1 mouse cellular context compared by ENCODE assay signal in the genomic region with DNA sequence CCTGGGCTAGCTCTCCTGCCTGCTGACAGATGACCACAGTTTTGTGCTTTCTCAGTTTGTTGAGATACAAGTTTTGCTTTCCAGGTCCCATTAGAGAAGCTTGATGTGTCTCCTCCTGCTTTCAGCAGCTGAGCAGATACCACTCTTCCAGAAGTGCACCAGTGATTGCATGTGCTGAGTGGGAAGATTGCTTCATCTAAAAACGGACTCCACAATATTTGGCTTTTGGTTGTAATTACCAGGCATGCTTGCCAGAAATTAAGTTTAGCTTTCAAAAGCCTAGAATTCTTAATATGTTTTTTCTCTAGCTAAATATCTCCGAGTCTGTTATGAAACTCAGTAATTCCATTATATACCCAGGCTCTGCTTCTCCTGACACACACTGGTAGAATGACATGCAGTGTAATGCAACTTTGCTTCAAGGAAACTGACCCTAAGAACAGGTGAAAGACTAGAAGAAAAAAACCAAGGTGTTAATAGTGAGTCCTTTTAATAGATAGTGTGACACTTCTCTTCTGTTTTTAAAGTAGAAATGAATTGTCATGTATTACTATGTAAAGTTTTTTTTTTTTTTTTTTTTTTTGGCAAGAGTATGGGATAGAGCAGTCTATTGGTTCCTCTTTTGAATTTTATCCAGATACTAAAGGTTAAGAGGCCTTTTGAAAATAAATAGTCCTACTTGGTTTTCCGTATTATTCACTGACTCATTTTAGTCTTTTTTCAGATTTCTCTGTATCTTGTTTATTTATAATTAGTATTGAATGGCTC.
TF ChIP-seq lines count a peak whose summit lies in the region.

No protein-coding gene starts in this region.

TF ChIP-seq in MEL, 35 proteins besides CTCF, POLR2A, EP300 and RAD21:
- TF ChIP-seq ZNF384 (IDR thresholded peaks at IDR 0.05; ENCODE audit: low read depth, low read length) (peak; percentile 93), MXI1 (IDR thresholded peaks at IDR 0.05; ENCODE audit: low read depth, low read length) (0 out of 2 replicates have a peak, but pooled peaks have one; percentile 19), USF1 (IDR thresholded peaks at IDR 0.05; ENCODE audit: low read depth, low read length) (no peak), TBP (IDR thresholded peaks at IDR 0.05; ENCODE audit: low read depth, low read length) (no peak), TCF12 (IDR thresholded peaks at IDR 0.05; ENCODE audit: low read depth, low read length) (no peak)
